Mouse (Mus musculus) adipocyte (in vitro differentiated cells): ENCODE results near the gene Rpusd4.

ENCODE experiments used
- DNase-seq: peaks from one replicate; pipeline ENCODE4 v3.0.0-alpha.2; 2016; ENCODE audit warnings: low spot score

Gene Rpusd4

DNA sequence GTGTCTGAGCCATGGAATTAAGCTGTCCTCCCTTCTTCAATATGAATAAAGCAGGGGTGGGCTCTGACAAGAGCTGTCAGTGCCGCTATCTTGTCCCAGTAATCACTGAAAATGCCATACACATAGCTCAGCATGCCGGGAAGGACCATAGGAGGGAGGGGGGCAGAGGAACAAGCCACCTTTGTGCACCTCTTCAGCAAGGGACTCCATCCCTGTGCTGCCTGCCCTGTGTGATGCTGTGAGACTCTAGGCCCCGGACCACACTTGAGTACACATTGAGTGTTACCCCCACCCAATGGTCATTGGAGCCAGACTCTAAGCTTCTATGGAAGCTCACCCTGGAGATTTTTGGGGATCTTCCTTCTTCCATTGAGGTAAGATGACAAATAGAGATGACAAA lies 18.7 kb downstream of the Rpusd4 start:
- DNase-seq = no peak

DNA sequence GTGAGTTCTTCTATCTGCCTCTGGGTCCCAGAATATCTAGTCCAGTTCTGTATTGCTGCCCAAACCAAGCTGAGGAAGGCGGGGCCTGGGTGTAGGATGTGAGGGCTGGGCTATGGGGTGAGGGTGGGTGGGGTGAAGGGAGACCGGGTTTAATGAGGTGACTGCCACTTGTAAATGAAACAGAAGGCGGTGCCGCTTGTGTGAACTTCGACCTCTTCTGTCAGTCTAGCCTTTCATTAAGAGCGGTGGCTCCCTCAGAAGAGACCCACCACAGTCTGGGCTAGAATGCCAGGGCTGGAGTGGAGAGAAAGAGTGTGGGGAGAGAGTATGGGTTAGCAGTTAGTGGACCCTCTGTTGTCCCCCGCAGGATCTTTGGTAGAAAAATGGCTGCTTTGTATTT lies 22.3 kb downstream of the Rpusd4 start:
- DNase-seq = no peak

DNA sequence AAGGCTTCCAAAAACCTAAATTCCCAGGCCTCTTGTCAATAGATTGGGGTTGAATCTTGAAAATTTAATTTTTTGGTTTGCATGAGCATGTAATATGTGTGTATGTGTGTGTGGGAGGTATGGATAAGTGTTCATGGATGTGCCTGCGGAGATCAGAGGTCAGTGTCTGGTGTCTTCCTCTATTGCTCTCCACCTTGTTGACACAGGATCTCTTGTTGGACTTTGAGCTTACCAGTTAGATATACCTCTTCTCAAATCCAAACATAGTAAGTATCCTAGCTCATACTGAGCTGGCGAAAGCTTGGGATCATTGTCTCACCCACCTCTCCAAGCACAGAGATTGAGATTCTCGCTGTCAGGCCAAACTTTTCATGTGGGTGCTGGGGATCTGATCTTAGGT lies 22.8 kb downstream of the Rpusd4 start:
- no peak for DNase-seq

DNA sequence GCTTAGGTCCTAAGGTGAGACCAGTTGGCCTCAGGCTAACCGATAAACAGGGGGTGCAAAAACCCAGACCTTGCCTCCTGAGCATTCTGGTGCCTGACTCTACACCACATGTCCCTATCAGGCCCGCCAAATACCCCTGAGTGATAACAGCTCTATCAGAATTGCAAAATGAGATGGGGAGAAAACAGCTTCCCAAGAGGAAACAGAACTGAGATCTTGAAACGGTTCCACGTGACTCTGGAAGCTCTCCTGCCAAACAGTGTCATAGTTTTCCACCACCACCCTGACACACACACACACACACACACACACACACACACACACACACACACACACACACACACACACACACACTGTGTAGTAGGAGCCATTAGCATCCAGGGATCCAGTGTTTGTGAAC lies 23.3 kb downstream of the Rpusd4 start:
- DNase-seq = peak; percentile 43

DNA sequence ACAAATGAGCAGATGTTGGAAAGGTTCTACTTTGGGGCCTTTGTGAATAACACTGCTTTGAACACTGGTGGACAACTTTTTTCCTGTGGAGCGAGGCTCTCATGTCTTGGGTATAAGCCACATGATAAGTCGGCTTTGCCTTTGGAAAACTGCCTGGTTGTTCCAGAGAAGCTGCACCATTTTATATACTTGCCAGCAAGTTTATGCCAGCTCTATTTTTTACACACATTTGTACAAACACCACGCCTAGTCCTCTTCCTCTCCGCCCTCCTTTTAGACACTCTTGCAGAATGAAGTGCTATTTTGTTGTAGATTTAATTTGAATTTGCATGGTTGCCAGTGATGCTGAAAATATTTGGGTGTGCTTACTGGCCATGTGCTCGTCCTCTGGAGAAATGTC lies 25.8 kb downstream of the Rpusd4 start:
- peak; percentile 67 for DNase-seq

DNA sequence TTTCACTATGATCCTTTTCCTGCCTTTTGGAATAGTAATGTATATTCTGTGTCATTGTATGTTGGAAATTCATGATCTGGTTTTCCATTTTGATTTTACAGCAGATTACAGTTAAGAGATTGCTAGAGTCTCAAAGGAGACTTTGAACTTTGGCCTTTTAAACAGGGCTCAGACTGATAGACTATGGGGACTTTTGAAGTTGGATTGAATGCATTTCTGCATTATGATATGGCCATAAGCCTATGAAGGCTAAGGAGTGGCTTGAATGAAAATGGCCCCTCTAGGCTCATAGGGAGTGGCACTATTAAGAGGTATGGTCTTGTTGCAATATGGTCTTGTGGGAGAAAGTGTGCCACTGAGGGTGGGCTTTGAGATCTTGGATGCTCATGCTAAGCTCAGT lies 30.1 kb downstream of the Rpusd4 start:
- no peak for DNase-seq

DNA sequence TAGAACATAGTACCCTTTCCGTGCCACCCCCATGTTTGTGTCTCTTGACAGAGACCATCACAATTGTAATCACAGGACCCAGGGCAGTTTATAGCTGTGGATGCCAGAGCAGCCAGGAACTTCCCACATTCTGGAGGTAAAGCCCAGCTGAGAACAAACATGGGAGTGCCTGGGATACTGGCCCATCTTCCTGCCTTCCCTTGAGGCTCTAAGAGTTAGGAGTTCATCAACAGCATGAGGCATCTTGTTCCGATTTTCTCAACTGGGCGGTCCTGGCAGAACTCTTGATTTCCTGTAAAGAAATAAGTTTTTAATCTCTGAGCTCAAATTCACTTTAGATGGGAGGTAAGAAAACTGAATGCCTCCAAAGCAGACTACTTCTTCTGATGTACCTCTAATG lies 34.5 kb downstream of the Rpusd4 start:
- DNase-seq = no peak

DNA sequence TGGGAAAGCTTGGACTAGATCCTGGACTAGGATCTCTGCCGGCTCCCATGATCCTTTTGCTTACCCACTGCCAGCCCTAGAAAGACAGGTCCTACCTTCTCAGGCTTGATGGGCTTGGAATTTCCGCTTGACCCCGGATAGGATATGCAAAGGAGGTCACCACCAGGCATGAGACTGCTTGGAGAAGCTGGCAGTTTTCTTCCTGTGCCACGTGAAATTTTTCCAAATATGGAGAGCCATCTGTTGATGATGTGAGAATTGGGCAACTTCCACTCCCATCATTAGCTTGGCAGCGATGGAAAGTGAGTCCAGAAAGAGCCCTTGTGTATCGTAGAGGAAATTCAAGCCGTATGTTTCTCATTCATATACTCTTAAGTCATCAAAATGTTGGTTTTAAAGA lies 39.8 kb downstream of the Rpusd4 start:
- DNase-seq = peak; percentile 79

DNA sequence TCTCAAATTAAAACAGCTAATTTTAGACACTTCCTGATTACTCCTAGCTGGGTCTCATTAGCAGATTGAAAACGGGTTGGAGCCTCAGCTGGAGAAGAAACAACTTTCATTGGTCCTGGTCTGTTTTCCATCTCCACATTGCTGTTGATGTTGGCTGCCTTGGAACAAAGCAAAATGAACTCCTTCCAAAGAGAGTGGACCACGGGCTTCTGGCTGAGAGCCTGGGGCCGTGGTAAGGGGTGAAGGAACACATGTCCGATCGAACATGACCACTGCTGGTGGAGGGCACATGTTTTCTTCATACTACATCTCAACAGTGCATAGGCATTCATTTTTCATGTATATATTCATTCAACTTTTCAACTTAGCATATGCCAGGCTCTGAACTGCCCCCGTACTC lies 42.7 kb downstream of the Rpusd4 start:
- DNase-seq = no peak

DNA sequence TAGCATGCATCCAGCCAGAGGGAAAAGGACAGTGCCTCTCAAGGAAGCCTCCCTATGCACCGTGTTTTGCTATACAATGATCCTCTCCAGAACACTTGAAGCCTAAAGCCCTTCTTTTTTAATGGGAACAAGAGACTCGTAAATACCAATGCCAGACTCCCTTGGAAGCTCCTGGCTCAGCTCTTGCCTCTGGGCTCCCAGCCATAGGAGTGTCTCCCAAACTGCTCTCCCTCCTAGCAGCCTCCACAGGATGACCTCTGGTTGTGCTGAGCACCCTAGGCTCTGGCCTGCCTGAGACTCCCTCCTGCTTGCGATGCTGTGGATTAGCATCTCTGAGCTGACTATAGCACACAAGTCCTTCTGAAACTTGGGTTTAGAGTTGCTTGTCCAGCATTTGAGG lies 44.9 kb downstream of the Rpusd4 start:
- DNase-seq = peak; percentile 85

DNA sequence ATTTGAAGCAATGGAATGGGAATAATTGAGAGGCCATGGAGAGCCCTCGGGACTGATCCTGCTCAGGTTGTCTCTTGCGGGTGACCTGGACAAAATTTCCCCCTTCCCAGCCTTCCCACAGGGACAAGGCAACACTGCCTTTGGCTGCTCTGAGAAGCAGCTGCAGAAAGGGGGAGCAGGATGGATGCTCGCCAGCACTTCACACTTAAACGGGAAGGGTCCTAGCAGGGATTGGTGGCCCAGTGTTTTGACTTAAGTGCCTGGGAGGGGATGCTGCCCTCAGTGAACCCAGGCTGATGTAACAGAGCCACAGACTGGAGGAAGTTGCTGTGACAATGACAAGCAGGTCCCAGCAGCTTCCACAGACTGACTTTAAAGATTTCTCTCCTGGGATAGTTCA lies 45.9 kb downstream of the Rpusd4 start:
- DNase-seq = no peak

DNA sequence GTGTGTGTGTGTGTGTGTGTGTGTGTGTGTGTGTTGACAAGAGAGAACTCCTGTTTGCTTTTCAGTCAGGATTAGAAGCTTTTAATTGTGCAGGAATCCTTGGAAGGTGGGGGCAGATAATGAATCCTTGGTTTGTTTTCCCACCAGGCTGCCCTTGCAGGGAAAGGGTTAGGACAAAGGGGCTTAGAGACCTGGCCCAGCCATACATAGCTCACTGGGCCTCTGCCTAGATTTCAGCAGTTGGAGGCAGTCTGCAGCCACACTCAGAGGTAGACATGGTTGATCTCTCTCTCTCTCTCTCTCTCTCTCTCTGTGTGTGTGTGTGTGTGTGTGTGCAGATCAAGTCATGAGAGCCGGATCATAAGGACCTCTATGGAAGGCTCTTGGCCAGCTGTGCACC lies 46.6 kb downstream of the Rpusd4 start:
- no peak for DNase-seq

DNA sequence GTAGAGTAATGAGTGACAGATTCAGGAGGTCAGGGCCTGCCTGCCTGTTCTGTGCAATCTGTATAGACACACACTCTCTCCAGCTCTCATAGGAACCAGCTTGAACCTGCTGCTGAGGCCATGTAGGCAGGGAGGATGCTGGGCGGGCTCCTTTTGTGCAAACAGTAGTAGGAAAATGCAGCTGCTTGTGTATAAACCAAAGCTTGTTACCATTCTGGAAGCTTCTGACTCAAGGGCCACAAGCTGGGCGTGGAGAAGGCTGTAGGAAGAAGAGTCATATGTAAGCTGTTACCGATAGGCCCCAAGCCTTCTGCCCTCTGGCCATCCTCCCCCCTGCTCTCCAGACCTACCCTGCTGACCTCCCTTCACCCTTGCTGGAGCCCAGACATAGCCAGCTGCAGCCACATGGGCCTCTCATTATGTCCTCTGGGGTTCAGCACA lies 49.1 kb downstream of the Rpusd4 start:
- peak; percentile 57 for DNase-seq

DNA sequence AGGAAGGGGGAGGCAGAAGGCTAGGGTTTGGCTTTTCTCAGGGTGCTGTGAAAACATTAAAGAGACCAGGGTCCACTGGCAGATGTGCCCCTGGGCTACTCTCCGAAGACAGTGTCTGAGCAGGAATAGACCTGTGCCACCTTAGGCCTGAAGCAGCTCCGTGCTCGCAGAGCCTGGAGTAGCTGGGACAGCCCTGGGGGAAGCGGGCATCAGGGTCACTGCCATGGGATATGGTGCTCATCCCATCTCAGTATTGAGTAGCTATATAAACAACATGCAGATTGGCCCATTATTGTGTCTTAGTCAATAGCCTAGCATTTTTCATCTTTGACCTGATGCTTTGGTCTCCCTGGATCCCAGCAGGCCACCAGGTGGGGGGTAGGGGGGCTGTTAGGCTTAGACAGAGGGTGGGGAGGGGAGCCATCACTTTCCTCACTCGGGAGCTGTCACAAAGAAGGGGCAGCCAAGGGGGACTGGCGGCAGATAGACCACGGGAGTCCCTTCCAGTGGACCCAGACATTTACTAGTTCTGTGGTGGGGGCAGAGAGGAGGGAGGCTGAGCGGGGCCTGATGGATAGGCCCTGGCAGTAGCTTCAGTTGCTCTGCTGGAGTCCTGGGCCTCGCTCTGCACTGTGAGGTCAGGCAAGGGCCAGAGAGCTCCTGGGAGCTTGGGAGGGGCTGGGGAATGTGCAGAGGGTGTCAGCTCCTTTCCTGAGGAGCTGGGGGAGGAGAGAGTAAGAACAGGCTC lies 49.7 kb downstream of the Rpusd4 start:
- DNase-seq = no peak

DNA sequence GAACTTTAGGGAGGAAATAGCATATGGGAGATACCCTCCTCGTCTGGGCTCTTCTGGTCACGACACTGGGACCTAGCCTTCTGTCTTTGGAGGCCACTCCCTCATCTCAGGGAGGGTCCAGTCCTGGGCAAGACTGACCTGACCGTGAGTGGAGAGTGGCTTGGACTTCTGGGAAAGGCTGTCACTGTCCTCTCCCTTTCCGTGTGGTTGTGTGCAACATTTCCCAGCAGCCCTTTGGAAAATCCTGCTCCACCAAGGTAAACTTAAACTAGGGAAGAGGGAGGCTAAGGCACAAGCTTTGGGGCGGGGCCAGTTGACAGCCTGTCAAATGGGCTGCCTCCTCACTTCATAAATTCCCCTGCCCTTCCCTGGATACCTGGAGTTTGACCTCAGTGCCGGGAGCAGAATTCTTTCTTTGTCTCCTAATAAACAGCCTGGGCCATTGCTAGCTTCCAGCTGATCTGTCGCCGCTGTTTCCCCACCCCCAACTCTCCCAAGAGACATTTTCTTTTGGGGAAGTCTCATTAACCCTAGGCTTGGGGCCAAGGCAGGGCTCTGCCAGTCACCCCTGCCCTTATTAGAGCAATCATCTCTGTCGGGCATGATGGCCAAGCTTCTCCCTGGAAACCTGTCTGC lies 51.0 kb downstream of the Rpusd4 start:
- peak; percentile 86 for DNase-seq

DNA sequence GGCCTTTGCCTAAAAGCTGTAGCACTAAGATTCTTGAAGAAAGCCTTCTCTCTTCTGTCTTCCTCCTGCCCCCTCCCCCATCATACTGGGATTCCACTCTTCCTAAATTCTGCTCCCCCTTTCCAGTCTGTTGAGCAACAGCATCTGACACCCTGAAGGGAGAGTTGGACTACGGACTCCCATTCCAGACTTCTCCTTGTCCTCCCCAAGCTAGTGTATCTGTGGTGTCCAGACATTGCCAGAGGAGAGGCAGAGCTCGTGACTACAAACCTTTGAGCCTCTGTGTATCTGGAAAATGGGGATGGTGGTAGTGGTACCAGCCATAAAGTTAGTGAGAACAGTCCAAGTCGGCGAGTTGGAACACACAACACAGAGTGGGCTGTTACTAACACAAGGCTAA lies 52.6 kb downstream of the Rpusd4 start:
- DNase-seq = peak; percentile 45

DNA sequence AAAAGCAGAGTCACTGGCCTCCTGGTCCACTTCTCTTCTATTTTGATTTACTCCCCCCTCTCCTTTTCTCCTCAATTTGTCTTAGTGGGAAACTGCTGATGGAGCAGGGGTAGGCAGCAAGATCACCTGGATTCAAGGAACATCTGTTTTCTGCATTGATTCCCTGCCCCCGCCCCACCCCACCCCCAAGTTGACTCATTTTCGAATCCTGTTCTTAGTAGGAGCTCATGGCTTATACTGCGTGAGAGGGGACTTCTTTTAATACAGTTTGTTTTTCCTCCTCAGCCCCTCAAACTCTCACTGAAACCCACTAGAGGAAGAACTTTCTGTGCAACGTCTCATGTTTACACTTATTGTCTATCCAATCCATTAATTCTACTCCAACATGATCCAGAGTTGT lies 56.3 kb downstream of the Rpusd4 start:
- DNase-seq = no peak

DNA sequence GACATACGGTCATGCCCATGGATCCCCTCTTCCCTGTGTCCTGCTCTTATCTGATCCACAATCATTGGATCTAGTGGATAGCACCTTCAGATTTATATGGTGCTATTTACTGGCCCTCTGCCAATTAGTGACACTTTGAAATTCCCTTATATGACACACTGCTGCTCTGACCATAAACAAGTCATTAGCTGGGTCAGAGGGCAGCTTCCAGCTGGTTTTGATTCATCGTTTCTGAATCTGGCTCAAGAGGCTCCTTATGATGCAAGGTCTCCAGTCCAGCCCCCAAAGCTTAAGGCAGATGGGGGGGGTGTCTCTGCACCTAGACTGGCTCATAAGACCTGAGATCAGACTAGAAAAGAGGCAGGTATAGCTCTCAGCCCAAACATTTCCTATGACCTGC lies 56.9 kb downstream of the Rpusd4 start:
- peak; percentile 67 for DNase-seq

DNA sequence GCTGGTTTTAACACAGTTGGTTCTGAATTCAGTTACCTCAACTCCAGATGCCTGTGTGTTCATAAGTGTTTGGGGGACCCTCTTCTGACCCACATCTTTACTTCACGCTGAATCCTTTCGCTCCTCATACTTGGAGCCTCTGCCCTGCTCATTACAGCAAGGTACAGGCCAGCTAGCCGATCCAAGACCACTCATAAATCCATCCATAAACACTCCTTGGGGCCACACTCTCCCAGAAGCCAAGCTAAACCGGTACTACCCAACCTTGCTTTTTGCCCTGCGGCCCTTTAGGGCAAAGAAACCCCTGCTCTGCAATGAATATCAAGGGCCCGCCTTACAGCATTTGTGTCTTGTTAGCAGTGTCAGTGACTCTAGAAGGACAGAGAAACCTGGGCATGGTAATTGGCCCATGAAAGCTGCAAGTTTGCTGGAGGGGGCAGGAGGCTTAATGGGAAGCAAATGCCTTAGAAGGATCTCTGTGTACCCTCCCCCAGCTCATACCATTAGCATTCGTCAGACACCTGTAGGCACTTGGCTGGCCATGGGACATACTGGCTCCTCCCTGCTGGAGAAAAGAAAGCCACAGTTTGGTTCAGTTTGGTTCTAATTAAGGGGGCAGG lies 59.1 kb downstream of the Rpusd4 start:
- DNase-seq = no peak
